Mouse (Mus musculus): ENCODE measurements around the gene Gp1bb. TPM values are rescaled to one million over a fixed set of nuclear protein-coding genes. Genes with fewer than 3 reads are reported as not detected.
A peak's percentile ranks its signal among the peaks of the same experiment; 100 is the strongest.

The Gp1bb gene
- total RNA-seq, 2 experiments from 2014 or later: 0.25 TPM; not detected in 1

GRCm38 (mm10) chr16:18582426-18583148 lies 39.6 kb downstream of the Gp1bb start:
- no peak for ATAC-seq (replicated peaks; ENCODE audit: poor library complexity)

- 0 out of 2 replicates have a peak, but pooled peaks have one; percentile 8 for ATAC-seq (replicated peaks; ENCODE audit: poor library complexity)
Measured at GRCm38 (mm10) chr16:18581623-18582205, 40.5 kb downstream of the Gp1bb start.

DNA sequence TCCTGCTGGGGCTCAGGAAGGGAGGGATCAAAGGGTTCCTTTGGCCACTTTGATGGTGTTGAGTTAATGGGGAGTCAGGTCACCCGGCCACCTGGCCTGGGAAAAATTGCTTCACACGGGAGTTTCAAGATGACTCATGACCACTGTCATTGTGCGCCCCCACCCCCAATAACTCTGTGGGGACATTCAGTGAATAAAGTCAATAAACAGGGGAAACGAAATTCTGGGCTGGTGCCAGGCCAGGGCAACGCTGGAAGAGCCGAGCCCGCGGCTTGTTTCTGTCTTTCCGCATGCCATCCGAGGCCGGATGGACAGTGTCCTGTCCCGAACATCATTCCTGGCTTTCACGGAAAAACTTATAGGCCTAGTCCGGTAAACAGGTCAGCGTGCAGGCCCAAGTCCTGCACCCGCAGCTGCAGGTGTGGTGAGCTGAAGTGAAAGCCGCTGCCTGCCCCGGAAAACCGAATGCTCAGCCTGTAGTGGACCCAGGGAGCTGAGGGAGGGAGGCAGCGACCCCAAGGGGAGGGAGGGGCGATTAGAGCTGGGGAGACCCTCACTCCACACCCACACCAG lies 41.1 kb downstream of the Gp1bb start:
- no peak for ATAC-seq (replicated peaks; ENCODE audit: poor library complexity)

- no peak for ATAC-seq (replicated peaks; ENCODE audit: poor library complexity)
Measured at GRCm38 (mm10) chr16:18580389-18580788, 41.8 kb downstream of the Gp1bb start.

DNA sequence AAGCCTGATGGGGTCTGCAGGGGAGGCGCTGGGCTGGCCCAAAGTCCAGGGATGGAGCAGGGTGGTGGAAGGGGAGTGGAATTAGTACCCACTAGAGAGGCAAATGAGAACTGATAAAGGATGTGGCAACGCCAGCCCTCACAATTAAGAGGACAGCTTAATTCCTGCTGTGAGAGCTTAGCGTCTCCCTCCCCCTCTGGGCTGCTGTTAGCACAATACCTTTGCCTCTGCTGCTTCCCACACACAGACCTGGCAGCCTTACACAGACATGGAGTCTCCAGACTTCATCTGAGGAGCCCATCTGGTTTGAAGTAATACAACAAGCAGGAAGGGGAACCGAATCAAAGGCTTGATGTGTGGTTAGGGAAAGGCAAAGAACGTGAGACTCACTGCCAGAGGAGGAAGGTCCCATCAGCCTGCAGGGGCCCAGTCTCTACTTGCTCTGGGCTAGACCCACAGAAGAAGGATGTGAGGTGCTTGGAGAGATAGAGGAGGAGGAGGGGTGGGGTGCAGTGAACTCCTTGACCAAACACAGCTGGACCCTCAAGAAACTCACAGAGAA lies 44.5 kb downstream of the Gp1bb start:
- ATAC-seq (replicated peaks; ENCODE audit: poor library complexity): peak; percentile 57

GRCm38 (mm10) chr16:18577071-18577470 lies 45.1 kb downstream of the Gp1bb start:
- ATAC-seq (replicated peaks; ENCODE audit: poor library complexity): no peak

DNA sequence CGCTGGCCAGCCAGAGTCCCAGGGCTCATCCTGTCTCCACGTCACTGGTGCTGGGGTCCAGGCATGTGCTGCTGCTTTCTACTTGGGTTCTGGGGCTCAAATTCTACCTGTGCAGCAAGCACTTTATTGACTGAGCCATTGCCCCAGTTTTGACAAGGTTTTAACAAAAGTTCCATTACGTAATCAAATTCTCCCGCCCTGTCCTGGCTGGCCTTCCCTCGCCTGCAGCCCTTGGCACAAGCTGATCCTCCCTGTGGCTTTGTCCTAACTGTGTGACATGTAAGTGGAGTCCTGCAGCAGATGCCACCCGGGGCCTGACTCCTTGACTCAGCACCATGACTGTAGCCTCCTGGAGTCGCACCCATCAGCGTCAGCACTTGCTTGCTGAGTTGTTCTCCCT lies 48.0 kb downstream of the Gp1bb start:
- ATAC-seq (replicated peaks; ENCODE audit: poor library complexity): no peak

Other genes with a start within 250 kb of the Gp1bb start
- gene Txnrd2, start 196.0 kb downstream of the Gp1bb start, total RNA-seq (2015): 14.3 and 23.0 TPM in 2 replicates
- 12.5 and 20.6 TPM in 2 replicates for gene Txnrd2, start 196.0 kb downstream of the Gp1bb start, total RNA-seq (2017)
- 42.8 and 55.1 TPM in 2 replicates for gene Comt, start 195.6 kb downstream of the Gp1bb start, total RNA-seq (2015)
- gene Comt, start 195.6 kb downstream of the Gp1bb start, total RNA-seq (2017): 42.3 and 47.1 TPM in 2 replicates
- gene Gnb1l, start 123.7 kb downstream of the Gp1bb start, total RNA-seq (2015): 6.4 and 7.3 TPM in 2 replicates
- 2.4 and 8.8 TPM in 2 replicates for gene Gnb1l, start 123.7 kb downstream of the Gp1bb start, total RNA-seq (2017)
- 5.8 and 8.1 TPM in 2 replicates for gene Rtl10, start 123.5 kb downstream of the Gp1bb start, total RNA-seq (2015)
- 2.6 and 4.1 TPM in 2 replicates for gene Rtl10, start 123.5 kb downstream of the Gp1bb start, total RNA-seq (2017)
- not detected in 2 replicates for gene Tbx1, start 31.7 kb downstream of the Gp1bb start, total RNA-seq (2015)
- not detected in 2 replicates for gene Tbx1, start 31.7 kb downstream of the Gp1bb start, total RNA-seq (2017)
- 0.79 and 1.4 TPM in 2 replicates for gene Gm49601, start 4.0 kb upstream of the Gp1bb start, total RNA-seq (2015)
- 1.4 and 3.5 TPM in 2 replicates for gene Gm49601, start 4.0 kb upstream of the Gp1bb start, total RNA-seq (2017)
- 7.0 and 9.1 TPM in 2 replicates for gene Sept5, start 7.6 kb upstream of the Gp1bb start, total RNA-seq (2015)
- gene Sept5, start 7.6 kb upstream of the Gp1bb start, total RNA-seq (2017): 2.6 and 8.7 TPM in 2 replicates
- not detected in 2 replicates for gene Cldn5, start 154.4 kb upstream of the Gp1bb start, total RNA-seq (2015)
- not detected in 2 replicates for gene Cldn5, start 154.4 kb upstream of the Gp1bb start, total RNA-seq (2017)
- gene Ufd1, start 189.4 kb upstream of the Gp1bb start, total RNA-seq (2015): 54.3 and 60.0 TPM in 2 replicates
- gene Ufd1, start 189.4 kb upstream of the Gp1bb start, total RNA-seq (2017): 72.6 and 83.2 TPM in 2 replicates
- gene Cdc45, start 189.6 kb upstream of the Gp1bb start, total RNA-seq (2015): 85.4 and 93.9 TPM in 2 replicates
- gene Cdc45, start 189.6 kb upstream of the Gp1bb start, total RNA-seq (2017): 110 and 121 TPM in 2 replicates
- 23.1 and 27.0 TPM in 2 replicates for gene 2510002D24Rik, start 214.2 kb upstream of the Gp1bb start, total RNA-seq (2015)
- gene 2510002D24Rik, start 214.2 kb upstream of the Gp1bb start, total RNA-seq (2017): 23.2 and 36.1 TPM in 2 replicates
- gene Gm28539, start 214.2 kb upstream of the Gp1bb start, total RNA-seq (2015): not detected in 2 replicates
- gene Gm28539, start 214.2 kb upstream of the Gp1bb start, total RNA-seq (2017): not detected in 2 replicates